Mouse (Mus musculus) heart, adult 18-20 months (tissue): ENCODE measurements around the gene Mpc2. TPM values are rescaled to one million over a fixed set of nuclear protein-coding genes. Genes with fewer than 3 reads are reported as not detected.

Source experiments
- DNase-seq, 2 experiments: peaks; one replicate each; pipeline ENCODE4 v3.0.0; 2021 to 2022; ENCODE audit warnings: mixed read lengths in 1 of 2
- total RNA-seq, 2 experiments: library from RNA; stranded (reverse); gene quantifications; 2 replicates each; pipeline ENCODE4 v1.2.3; 2021

Gene Mpc2
- total RNA-seq, 2 experiments from 2014 or later = 621 to 662 TPM

- DNase-seq = peak; percentile 40 to 70
These were observed 43.0 kb downstream of the Mpc2 start for GRCm38 (mm10) chr1:165503307-165504024.

GRCm38 (mm10) chr1:165506303-165506702 is 45.9 kb downstream of the Mpc2 start:
- no peak for DNase-seq

- peak; percentile 49 to 53 for DNase-seq
These were observed 49.7 kb downstream of the Mpc2 start for GRCm38 (mm10) chr1:165510161-165510560.

GRCm38 (mm10) chr1:165520716-165521115 is 60.3 kb downstream of the Mpc2 start:
- no peak for DNase-seq

Other genes with a start within 250 kb of the Mpc2 start
- 10 to 100 TPM; 34.6 to 45.4 TPM for gene Tiprl, start 223.6 kb upstream of the Mpc2 start, total RNA-seq
- gene Gpr161, start 164.8 kb upstream of the Mpc2 start, total RNA-seq = 1 to 10 TPM; 1.2 TPM
- gene Dcaf6, start 162 bp upstream of the Mpc2 start, total RNA-seq = 100 to 1,000 TPM in 1 of 2 experiments, 10 to 100 TPM in 1; 86.1 to 101 TPM
- under 1 TPM in 1 of 2 experiments, not detected in 1; 0.18 TPM for gene Adcy10, start 24.5 kb downstream of the Mpc2 start, total RNA-seq
- 10 to 100 TPM; 12.8 to 13.2 TPM for gene Mpzl1, start 173.9 kb downstream of the Mpc2 start, total RNA-seq
- 10 to 100 TPM; 66.6 to 67.6 TPM for gene Rcsd1, start 249.1 kb downstream of the Mpc2 start, total RNA-seq